Mouse (Mus musculus): ENCODE results near the gene Zfp986. TPM values are rescaled to one million over a fixed set of nuclear protein-coding genes. Genes with fewer than 3 reads are reported as not detected.
"Not testable (repeated sequence)": the region's sequence is repeated elsewhere in the genome, so short reads cannot be mapped to it uniquely, and the experiment has no call there.

Zfp986 gene
- total RNA-seq (2021) = not detected in 2 replicates
- long read RNA-seq, experiment 1 = 0 reads
- long read RNA-seq, experiment 2 = 0 reads

- not testable (repeated sequence) for DNase-seq
Measured at GRCm38 (mm10) chr4:145868494-145868893, at the start of gene Zfp986. Gene Zfp986, plus strand, starts transcription at chr4:145868794.

GRCm38 (mm10) chr4:145819946-145820345, 48.6 kb upstream of the Zfp986 start:
- not testable (repeated sequence) for DNase-seq

- DNase-seq = not testable (repeated sequence)
Measured at GRCm38 (mm10) chr4:145825606-145826005, 43.0 kb upstream of the Zfp986 start.

- not testable (repeated sequence) for DNase-seq
Measured at GRCm38 (mm10) chr4:145831328-145832062, 37.1 kb upstream of the Zfp986 start.

- DNase-seq = not testable (repeated sequence)
Measured at GRCm38 (mm10) chr4:145836300-145836862, 32.2 kb upstream of the Zfp986 start.

- peak; percentile 3 for DNase-seq
Measured at GRCm38 (mm10) chr4:145836863-145837440, 31.6 kb upstream of the Zfp986 start.

- not testable (repeated sequence) for DNase-seq
Measured at GRCm38 (mm10) chr4:145846793-145847192, 21.8 kb upstream of the Zfp986 start.

GRCm38 (mm10) chr4:145848183-145848890, 20.3 kb upstream of the Zfp986 start:
- DNase-seq = not testable (repeated sequence)

GRCm38 (mm10) chr4:145848891-145849214, 19.7 kb upstream of the Zfp986 start:
- DNase-seq = not testable (repeated sequence)

- DNase-seq = not testable (repeated sequence)
Measured at GRCm38 (mm10) chr4:145851421-145851820, 17.2 kb upstream of the Zfp986 start.

GRCm38 (mm10) chr4:145863872-145864271, 4.7 kb upstream of the Zfp986 start:
- not testable (repeated sequence) for DNase-seq

Other genes starting within 250 kb of the Zfp986 start
- gene Zfp980, start 198.1 kb upstream of the Zfp986 start, total RNA-seq (2021) = 0.26 TPM in 1 of 2 replicates, not detected in the other
- 0.19 TPM in 1 of 2 replicates, not detected in the other for gene Zfp987, start 228.5 kb downstream of the Zfp986 start, total RNA-seq (2021)

Data from adrenal gland, postnatal 14 days (tissue).